9 mouse cellular contexts compared by ENCODE assay signal in genomic region chr15:79281389-79281788, GRCm38 (mm10). TPM values are rescaled to one million over a fixed set of nuclear protein-coding genes. Genes with fewer than 3 reads are reported as not detected.
DNase-seq lines count a peak whose midpoint lies in the region; ATAC-seq and TF ChIP-seq lines count a peak whose summit lies in the region.
"Had no signal": no experiment of that assay in that cellular context is flagged by ENCODE, and none has a peak within 500 bp of the region (broad histone marks: within the 10 kb centered on the region; RNA-seq: fewer than 3 reads in every experiment).

No protein-coding gene starts in this region.

- no peak for TF ChIP-seq CTCF in left cerebral cortex, adult 2 months (IDR thresholded peaks at IDR 0.05)

- H3K4me3 ChIP-seq in left cerebral cortex, adult 2 months: no peak overlapping the region
- H3K4me3 ChIP-seq: midbrain, embryonic 10.5 days had no signal

- intact Hi-C loops in left cerebral cortex, adult 2 months (cut with DNase I): no loop called here

- no peak overlapping the region for H3K27ac ChIP-seq in left cerebral cortex, adult 2 months
- H3K27ac ChIP-seq: midbrain, embryonic 10.5 days had no signal

- ATAC-seq in cerebellum, adult (ENCODE audit: insufficient number of reproducible peaks, low FRiP score, low TSS enrichment): no peak

- DNase-seq in B cell, adult 2 months: peak; percentile 17 to 22
- peak; percentile 89 for DNase-seq in R1 (ENCODE audit: low read depth, low spot score)
- DNase-seq in liver: peak; percentile 86
- DNase-seq in naive thymus-derived CD4-positive, alpha-beta T cell, adult 2 months (ENCODE audit: low read depth): peak; percentile 68
- DNase-seq in left cerebral cortex, adult 9 months (ENCODE audit: low spot score in 2 of 2): no peak
- no peak for DNase-seq in urinary bladder, adult 18-20 months (ENCODE audit: low spot score in 2 of 2)
- DNase-seq in left cerebral cortex, adult 2 months (ENCODE audit: extremely low spot score in 1 of 2, low spot score in 2 of 2): no peak

RNA-seq across cellular contexts. Expression of gene Baiap2l2, which starts 3.9 kb away (rescaled TPM):
- 1 to 10 TPM; 5.9 to 6.4 TPM for total RNA-seq in left cerebral cortex, adult 2 months (2021)

RNA-seq across cellular contexts. Expression of gene Slc16a8, which starts 26.8 kb away (rescaled TPM):
- under 1 TPM in 1 of 2 experiments, not detected in 1; 0.25 TPM for total RNA-seq in left cerebral cortex, adult 2 months (2021)

RNA-seq across cellular contexts. Expression of gene Pla2g6, which starts 46.8 kb away (rescaled TPM):
- total RNA-seq in left cerebral cortex, adult 2 months (2021): 10 to 100 TPM; 21.3 to 22.6 TPM

RNA-seq across cellular contexts. Expression of gene Gm49486, which starts 52.2 kb away (rescaled TPM):
- 1 to 10 TPM; 1.0 TPM for total RNA-seq in left cerebral cortex, adult 2 months (2021)

RNA-seq across cellular contexts. Expression of gene Pick1, which starts 52.4 kb away (rescaled TPM):
- total RNA-seq in left cerebral cortex, adult 2 months (2021): 10 to 100 TPM; 55.7 to 57.8 TPM

Comparison
In these comparisons a context has a peak if more than half of its experiments do, and no peak if none do; other contexts are left out.
1. DNase-seq: peak in B cell, adult 2 months (2 of 2), R1 (single experiment), liver (single experiment) and naive thymus-derived CD4-positive, alpha-beta T cell, adult 2 months (single experiment); none in left cerebral cortex, adult 9 months (0 of 2), urinary bladder, adult 18-20 months (0 of 2) and left cerebral cortex, adult 2 months (0 of 2).